Mouse (Mus musculus) heart, embryonic 11.5 days (tissue): ENCODE results near the gene Aco1. TPM values are rescaled to one million over a fixed set of nuclear protein-coding genes. Genes with fewer than 3 reads are reported as not detected.

Experiments used
- ATAC-seq: fragments of 200-750 bp; cut with Nextera tagmentation; replicated peaks from 2 replicates; pipeline ENCODE4 v1.8.0; 2017; ENCODE audit warnings: moderate library complexity; ENCODE audit not compliant: insufficient number of reproducible peaks, low FRiP score, low TSS enrichment
- H3K27ac ChIP-seq: fragments of 300-500 bp; sonication (generic); 2 replicates; pipeline ENCODE4 v1.5.1; 2014; ENCODE audit warnings: mild to moderate bottlenecking, low read depth, low read length
- H3K27me3 ChIP-seq: fragments of 300-500 bp; sonication (generic); 2 replicates; pipeline ENCODE4 v1.6.1; 2014; ENCODE audit warnings: mild to moderate bottlenecking, low read length, mixed read lengths; ENCODE audit not compliant: control insufficient read depth, insufficient read depth
- H3K36me3 ChIP-seq: fragments of 300-500 bp; sonication (generic); 2 replicates; pipeline ENCODE4 v1.6.1; 2014; ENCODE audit warnings: mild to moderate bottlenecking, low read length, moderate library complexity, mixed read lengths; ENCODE audit not compliant: control insufficient read depth, insufficient read depth
- H3K4me1 ChIP-seq: fragments of 300-500 bp; sonication (generic); 2 replicates; pipeline ENCODE4 v1.6.1; 2014; ENCODE audit warnings: low read length; ENCODE audit not compliant: control insufficient read depth, insufficient read depth
- H3K4me2 ChIP-seq: fragments of 300-500 bp; sonication (generic); 2 replicates; pipeline ENCODE4 v1.6.1; 2014; ENCODE audit warnings: mild to moderate bottlenecking, moderate library complexity
- H3K4me3 ChIP-seq: fragments of 300-500 bp; sonication (generic); 2 replicates; pipeline ENCODE4 v1.5.1; 2014; ENCODE audit warnings: low read depth, low read length
- H3K9ac ChIP-seq: fragments of 300-500 bp; sonication (generic); 2 replicates; pipeline ENCODE4 v1.6.1; 2014; ENCODE audit warnings: mild to moderate bottlenecking, low read depth, low read length, moderate library complexity
- H3K9me3 ChIP-seq: fragments of 300-500 bp; sonication (generic); replicated peaks from 2 replicates; pipeline ENCODE4 v1.6.1; 2016; ENCODE audit warnings: low read length; ENCODE audit not compliant: control insufficient read depth
- WGBS: fragments of 180-500 bp; shearing (Covaris S2); extraction: QIAGEN DNeasy Blood & Tissue Kit; methylation state at CpG from one replicate; pipeline ENCODE4 v1.1.7; 2014; ENCODE audit not compliant: insufficient replicate concordance; 5-methylcytosine and 5-hydroxymethylcytosine counted together
- polyA plus RNA-seq: library from polyadenylated mRNA; unstranded; fragments of >200 nt; fragmentation: Nextera tagmentation; extraction: Ambion mirVana; gene quantifications from 2 replicates; pipeline ENCODE4 v1.2.1, GENCODE M21; 2014

Aco1 gene
- polyA plus RNA-seq, 1 experiment from 2014 or later: 32.1 TPM

DNA sequence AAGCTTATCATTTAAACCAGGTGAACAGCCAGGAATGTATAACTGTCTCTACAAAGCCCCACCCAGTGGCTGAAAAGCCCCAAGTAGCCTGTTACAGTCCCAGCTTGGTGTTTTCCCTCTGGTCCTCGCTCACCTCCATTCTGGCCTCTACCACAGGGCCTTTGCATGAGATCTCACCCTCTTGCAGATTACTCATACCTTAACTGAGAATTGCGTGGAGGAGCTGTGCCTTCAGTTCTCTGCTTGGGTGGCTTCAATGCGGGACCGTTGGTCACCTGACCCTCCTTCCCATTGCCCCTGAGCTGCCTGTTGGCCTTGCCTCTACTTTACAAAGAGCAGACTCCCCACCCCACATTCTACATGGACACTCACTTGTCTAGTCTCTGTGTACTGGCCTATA lies 10.6 kb downstream of the Aco1 start:
- H3K36me3 ChIP-seq: no peaks in the 10 kb centered on the region
- no peak overlapping the region for H3K27ac ChIP-seq
- no peak for ATAC-seq
- H3K4me1 ChIP-seq: peaks cover 13% of the 10 kb centered on the region; the same call in 1 of the 2 replicates
- no peak overlapping the region for H3K4me2 ChIP-seq
- H3K27me3 ChIP-seq: no peaks in the 10 kb centered on the region
- no peak overlapping the region for H3K9ac ChIP-seq
- no peak overlapping the region for H3K4me3 ChIP-seq
- H3K9me3 ChIP-seq: no peaks in the 10 kb centered on the region
- 90% methylated on average over 4 of the region's 4 CpGs for WGBS

DNA sequence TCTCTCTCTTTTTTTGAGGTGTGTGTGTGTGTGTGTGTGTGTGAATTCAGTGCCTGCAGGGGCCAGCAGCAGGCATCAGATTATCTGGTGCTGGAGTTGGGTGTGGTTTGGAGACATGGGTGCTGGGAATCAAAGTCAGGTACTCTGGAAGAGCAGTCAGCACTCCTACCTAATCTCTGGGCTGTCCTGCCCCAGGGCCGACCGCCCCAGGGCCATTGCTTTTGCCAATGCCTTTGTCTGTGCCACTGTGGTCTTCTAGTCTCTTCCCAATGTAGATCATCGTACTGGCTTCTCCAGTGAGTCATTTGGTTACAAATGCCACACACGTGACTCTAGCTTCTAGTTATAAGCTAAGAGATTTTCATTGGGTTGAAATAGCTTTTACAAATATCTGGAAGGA lies 11.9 kb downstream of the Aco1 start:
- H3K36me3 ChIP-seq: no peaks in the 10 kb centered on the region
- no peaks in the 10 kb centered on the region for H3K27me3 ChIP-seq
- no peak overlapping the region for H3K27ac ChIP-seq
- H3K9me3 ChIP-seq: no peaks in the 10 kb centered on the region
- no peak overlapping the region for H3K4me3 ChIP-seq
- peaks cover 13% of the 10 kb centered on the region; the same call in 1 of the 2 replicates for H3K4me1 ChIP-seq
- H3K4me2 ChIP-seq: no peak overlapping the region
- WGBS: 85% methylated on average over 4 of the region's 4 CpGs
- no peak overlapping the region for H3K9ac ChIP-seq
- ATAC-seq: no peak

DNA sequence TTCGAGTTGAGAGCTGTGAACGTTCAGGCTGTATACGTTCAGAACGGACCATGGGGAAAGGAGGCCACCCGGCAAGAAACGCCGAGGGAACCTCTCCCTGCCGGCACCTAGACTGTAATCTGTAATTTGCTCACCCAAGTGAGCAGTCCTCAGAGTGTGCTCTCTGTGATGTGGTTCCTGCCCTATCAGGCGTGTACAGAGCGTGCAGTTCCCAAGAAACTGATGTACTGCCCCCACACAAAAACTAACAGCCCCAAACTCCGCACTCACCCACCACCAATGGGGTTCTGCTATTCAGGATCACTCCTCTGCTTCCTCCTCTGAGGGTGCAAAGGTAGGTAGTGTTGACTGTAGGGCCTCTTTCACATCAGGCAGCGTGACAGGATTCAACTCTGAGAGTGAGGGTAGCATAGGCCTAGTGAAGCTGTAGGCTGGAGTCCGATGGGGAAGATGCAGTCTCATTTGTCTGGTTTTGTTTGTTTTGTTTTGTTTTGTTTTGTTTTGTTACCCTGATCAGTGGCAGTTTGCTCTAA lies 12.7 kb downstream of the Aco1 start:
- no peak overlapping the region for H3K4me3 ChIP-seq
- H3K9ac ChIP-seq: no peak overlapping the region
- H3K27me3 ChIP-seq: no peaks in the 10 kb centered on the region
- peaks cover 13% of the 10 kb centered on the region; the same call in 1 of the 2 replicates for H3K4me1 ChIP-seq
- no peaks in the 10 kb centered on the region for H3K36me3 ChIP-seq
- H3K27ac ChIP-seq: no peak overlapping the region
- H3K4me2 ChIP-seq: no peak overlapping the region
- no peaks in the 10 kb centered on the region for H3K9me3 ChIP-seq
- 87% methylated on average over 13 of the region's 13 CpGs for WGBS
- no peak for ATAC-seq

DNA sequence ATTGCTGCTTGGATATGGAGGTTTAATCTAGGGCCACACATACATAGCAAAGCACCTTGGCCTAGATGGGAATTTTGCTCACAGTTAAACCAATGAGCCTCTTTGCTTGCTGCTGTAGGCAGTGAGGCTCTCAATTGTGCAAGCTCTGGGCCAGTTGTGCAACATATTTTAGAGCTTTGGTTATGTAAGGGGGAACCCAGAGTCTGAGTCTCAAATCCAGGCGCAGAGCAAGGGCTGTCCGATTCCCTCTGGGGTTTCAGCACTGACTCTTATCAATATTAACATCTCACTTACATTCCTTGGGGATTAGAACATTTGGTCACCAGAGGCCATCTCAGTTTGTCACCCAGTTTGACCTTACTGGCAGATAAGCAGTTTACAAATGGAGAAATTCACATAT lies 13.3 kb downstream of the Aco1 start:
- Histone ChIP-seq H3K36me3 (no peaks in the 10 kb centered on the region), H3K4me3 (no peak overlapping the region), H3K4me1 (peaks cover 13% of the 10 kb centered on the region; the same call in 1 of the 2 replicates), H3K27me3 (no peaks in the 10 kb centered on the region), H3K4me2 (no peak overlapping the region), H3K9ac (no peak overlapping the region), H3K9me3 (0 out of 2 replicates have a peak, but pooled peaks cover 3% of the 10 kb centered on the region), H3K27ac (no peak overlapping the region)
- 40% methylated on average over 2 of the region's 2 CpGs for WGBS
- ATAC-seq: no peak

DNA sequence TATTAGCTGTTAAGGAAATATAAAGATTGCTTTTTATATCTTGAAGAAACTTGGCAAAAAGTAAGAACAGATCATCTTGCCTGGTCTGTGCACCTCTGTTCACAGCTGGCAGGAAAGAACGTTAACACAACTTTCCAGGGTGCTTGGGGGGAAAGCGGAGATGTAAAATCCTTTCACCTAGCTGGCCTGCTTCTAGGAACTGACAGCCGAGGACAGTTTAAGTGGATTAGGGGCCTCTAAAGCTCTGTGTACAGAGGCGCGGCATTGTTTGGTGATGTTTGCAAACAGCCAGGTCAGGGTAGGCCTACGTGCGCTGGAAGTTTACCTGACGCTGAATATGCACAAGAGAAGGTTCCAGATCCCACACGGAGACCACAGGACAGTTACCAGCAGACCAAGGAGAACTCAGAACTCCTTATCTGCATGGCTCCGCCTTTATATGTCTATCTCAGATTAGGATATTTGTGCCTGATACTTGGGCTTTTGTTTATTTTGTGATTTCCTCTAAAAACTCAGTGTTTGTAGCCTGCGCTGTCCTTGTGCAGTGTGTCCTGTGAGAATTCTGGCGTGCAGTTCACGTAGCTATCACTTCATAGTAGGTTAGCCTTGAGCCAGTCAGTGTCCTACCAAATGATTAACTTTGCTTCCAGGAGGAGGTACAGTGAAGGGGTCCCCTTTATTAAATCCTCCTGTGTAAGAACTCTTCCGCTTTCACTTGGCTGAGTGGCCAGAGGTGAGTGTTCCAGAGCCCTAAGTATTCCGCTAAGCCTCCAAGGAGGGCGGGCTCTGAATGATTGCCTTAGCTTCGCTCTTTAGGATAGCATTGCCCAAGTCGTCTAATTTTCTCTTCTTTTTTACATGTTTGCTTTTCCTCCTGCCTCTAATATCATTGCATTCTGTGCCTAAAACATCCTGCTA lies 14.0 kb downstream of the Aco1 start:
- peaks cover 13% of the 10 kb centered on the region; the same call in 1 of the 2 replicates for H3K4me1 ChIP-seq
- H3K9ac ChIP-seq: no peak overlapping the region
- H3K36me3 ChIP-seq: no peaks in the 10 kb centered on the region
- no peak overlapping the region for H3K4me3 ChIP-seq
- no peaks in the 10 kb centered on the region for H3K27me3 ChIP-seq
- H3K4me2 ChIP-seq: no peak overlapping the region
- WGBS: 69% methylated on average over 18 of the region's 18 CpGs
- no peak for ATAC-seq
- no peak overlapping the region for H3K27ac ChIP-seq
- H3K9me3 ChIP-seq: 0 out of 2 replicates have a peak, but pooled peaks cover 3% of the 10 kb centered on the region

DNA sequence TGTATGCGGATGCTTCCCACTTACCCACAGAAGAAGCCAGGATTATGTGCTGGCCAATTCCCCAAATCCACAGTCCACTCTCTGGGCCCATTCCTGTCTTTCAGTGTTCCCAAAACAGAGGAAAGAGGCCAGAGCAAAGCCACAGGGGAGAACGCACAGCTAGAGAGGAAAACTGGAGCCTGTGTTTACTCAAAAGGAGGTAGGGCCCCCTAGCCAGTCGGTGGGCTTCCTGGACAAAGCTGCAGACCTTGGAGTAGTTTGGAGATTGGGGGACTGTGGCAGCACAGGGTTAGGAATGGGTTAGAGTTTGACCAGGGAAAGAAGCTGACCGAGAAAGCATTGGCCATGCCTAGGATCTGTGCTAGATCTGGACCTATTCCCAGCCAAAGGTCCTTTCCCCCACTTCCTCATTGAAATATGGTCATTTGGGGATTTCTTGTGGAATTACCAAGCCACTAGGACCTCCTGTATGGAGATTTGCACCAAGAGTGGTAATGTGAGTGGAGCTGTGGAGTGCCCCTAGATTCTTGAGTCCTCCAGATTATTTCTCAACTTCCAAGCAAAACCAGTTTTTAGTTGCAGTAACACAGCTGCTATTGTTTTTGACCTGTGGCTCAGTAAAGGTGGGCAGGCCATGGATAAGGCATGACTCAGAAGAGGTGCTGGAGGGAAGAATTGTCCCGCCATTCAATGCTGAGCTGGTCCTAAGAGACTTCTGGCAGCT lies 14.8 kb downstream of the Aco1 start:
- ATAC-seq: no peak
- Histone ChIP-seq H3K9me3 (0 out of 2 replicates have a peak, but pooled peaks cover 3% of the 10 kb centered on the region), H3K4me3 (no peak overlapping the region), H3K9ac (no peak overlapping the region), H3K4me1 (peaks cover 13% of the 10 kb centered on the region; the same call in 1 of the 2 replicates), H3K4me2 (no peak overlapping the region), H3K36me3 (no peaks in the 10 kb centered on the region), H3K27ac (no peak overlapping the region), H3K27me3 (no peaks in the 10 kb centered on the region)
- 71% methylated on average over 5 of the region's 5 CpGs for WGBS

DNA sequence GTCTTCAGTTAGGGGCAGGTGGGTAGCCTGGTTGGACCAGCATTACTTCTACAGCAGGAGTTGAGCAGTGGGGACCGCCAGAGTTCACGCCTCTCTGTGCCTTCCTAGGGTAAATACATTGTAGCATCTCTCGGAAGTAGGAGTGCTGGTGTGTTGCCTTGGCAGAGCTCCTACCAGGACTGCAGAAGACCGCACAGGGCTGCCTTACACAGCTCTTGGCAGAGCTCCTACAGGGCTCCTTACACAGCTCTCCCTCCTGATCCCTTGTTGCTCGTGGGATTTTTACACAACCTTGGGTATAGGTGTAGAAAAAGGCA lies 15.3 kb downstream of the Aco1 start:
- H3K27me3 ChIP-seq: no peaks in the 10 kb centered on the region
- no peak for ATAC-seq
- H3K9me3 ChIP-seq: 0 out of 2 replicates have a peak, but pooled peaks cover 3% of the 10 kb centered on the region
- H3K9ac ChIP-seq: no peak overlapping the region
- no peak overlapping the region for H3K4me3 ChIP-seq
- WGBS: 89% methylated on average over 5 of the region's 5 CpGs
- no peak overlapping the region for H3K27ac ChIP-seq
- H3K36me3 ChIP-seq: no peaks in the 10 kb centered on the region
- peaks cover 13% of the 10 kb centered on the region; the same call in 1 of the 2 replicates for H3K4me1 ChIP-seq
- no peak overlapping the region for H3K4me2 ChIP-seq

DNA sequence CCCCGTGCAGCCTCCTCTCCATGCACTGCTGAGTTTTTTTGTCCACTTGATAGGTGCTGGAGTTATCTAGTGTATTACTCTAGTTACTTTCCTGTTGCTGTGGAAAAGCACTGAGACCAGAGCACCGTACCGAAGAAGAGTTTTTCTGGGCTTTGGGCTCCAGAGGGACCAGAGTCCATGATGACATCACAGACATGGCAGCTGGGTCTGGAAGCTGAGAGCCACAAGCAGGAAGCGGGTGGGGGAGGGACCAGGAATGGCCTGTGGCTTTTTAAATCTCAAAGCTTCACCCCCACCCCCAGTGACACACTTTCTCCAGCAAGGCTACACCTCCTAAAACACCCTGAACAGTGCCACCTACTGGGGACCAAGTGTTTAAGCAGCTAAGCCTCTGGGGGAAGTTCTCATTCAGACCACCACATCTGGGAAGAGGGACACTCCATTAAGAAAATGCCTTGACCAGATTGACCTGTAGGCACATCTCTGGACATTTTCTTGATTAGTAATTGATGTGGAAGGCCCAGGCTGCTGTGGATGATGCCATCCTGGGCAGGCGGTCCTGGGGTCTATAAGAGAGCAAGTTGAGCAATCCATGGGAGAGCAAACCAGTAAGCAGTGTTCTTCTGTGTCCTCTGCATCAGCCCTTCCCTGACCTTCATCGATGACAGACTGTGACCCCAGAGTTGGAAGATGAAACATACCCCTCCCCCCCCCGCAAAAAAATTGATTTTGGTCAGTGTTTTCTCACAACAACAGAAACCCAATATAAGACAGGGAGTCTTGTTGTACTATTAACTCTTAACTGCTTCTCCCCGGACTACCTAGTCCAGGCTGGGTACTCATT lies 17.9 kb downstream of the Aco1 start:
- 0 out of 2 replicates have a peak, but pooled peaks cover 3% of the 10 kb centered on the region for H3K9me3 ChIP-seq
- no peak overlapping the region for H3K27ac ChIP-seq
- WGBS: 88% methylated on average over 8 of the region's 8 CpGs
- H3K27me3 ChIP-seq: no peaks in the 10 kb centered on the region
- H3K9ac ChIP-seq: no peak overlapping the region
- H3K4me3 ChIP-seq: no peak overlapping the region
- H3K4me1 ChIP-seq: peaks cover 13% of the 10 kb centered on the region; the same call in 1 of the 2 replicates
- H3K36me3 ChIP-seq: 0 out of 2 replicates have a peak, but pooled peaks cover 3% of the 10 kb centered on the region
- no peak overlapping the region for H3K4me2 ChIP-seq
- ATAC-seq: no peak
